Mouse (Mus musculus) lung, postnatal 14 days (tissue): Measurements from ENCODE around the gene Serbp1.
"Not testable (repeated sequence)": the region's sequence is repeated elsewhere in the genome, so short reads cannot be mapped to it uniquely, and the experiment has no call there.

ENCODE experiments used
- DNase-seq: peaks from one replicate; pipeline ENCODE4 v3.0.0; 2021

Serbp1 gene

GRCm38 (mm10) chr6:67237977-67238376 is at the start of gene Serbp1:
Gene Serbp1, plus strand, starts transcription at chr6:67238176.
- DNase-seq: no peak

GRCm38 (mm10) chr6:67193591-67193990 is 44.4 kb upstream of the Serbp1 start:
- DNase-seq: no peak

- DNase-seq: no peak
These were observed 43.4 kb upstream of the Serbp1 start for GRCm38 (mm10) chr6:67194606-67195005.

GRCm38 (mm10) chr6:67195148-67195611 is 42.8 kb upstream of the Serbp1 start:
- no peak for DNase-seq

GRCm38 (mm10) chr6:67196821-67197220 is 41.2 kb upstream of the Serbp1 start:
- DNase-seq: no peak

GRCm38 (mm10) chr6:67198085-67198484 is 39.9 kb upstream of the Serbp1 start:
- peak; percentile 51 for DNase-seq

GRCm38 (mm10) chr6:67200715-67201322 is 37.2 kb upstream of the Serbp1 start:
- DNase-seq: peak; percentile 30

GRCm38 (mm10) chr6:67205081-67206037 is 32.6 kb upstream of the Serbp1 start:
- no peak for DNase-seq

- no peak for DNase-seq
These were observed 25.6 kb upstream of the Serbp1 start for GRCm38 (mm10) chr6:67212362-67212761.

GRCm38 (mm10) chr6:67213429-67214098 is 24.4 kb upstream of the Serbp1 start:
- DNase-seq: no peak

- no peak for DNase-seq
These were observed 20.6 kb upstream of the Serbp1 start for GRCm38 (mm10) chr6:67217402-67217801.

- DNase-seq: no peak
These were observed 20.1 kb upstream of the Serbp1 start for GRCm38 (mm10) chr6:67217846-67218245.

- DNase-seq: no peak
These were observed 19.4 kb upstream of the Serbp1 start for GRCm38 (mm10) chr6:67218566-67218965.

- not testable (repeated sequence) for DNase-seq
These were observed 18.0 kb upstream of the Serbp1 start for GRCm38 (mm10) chr6:67219931-67220330.

- no peak for DNase-seq
These were observed 17.2 kb upstream of the Serbp1 start for GRCm38 (mm10) chr6:67220731-67221130.

- no peak for DNase-seq
These were observed 14.9 kb upstream of the Serbp1 start for GRCm38 (mm10) chr6:67223082-67223481.

- DNase-seq: no peak
These were observed 14.5 kb upstream of the Serbp1 start for GRCm38 (mm10) chr6:67223499-67223898.

GRCm38 (mm10) chr6:67226286-67226685 is 11.7 kb upstream of the Serbp1 start:
- DNase-seq: no peak

- peak; percentile 7 for DNase-seq
These were observed 9.4 kb upstream of the Serbp1 start for GRCm38 (mm10) chr6:67228459-67229107.

- no peak for DNase-seq
These were observed 8.5 kb upstream of the Serbp1 start for GRCm38 (mm10) chr6:67229521-67229920.

- no peak for DNase-seq
These were observed 8.0 kb upstream of the Serbp1 start for GRCm38 (mm10) chr6:67229922-67230518.

- no peak for DNase-seq
These were observed 7.0 kb upstream of the Serbp1 start for GRCm38 (mm10) chr6:67230950-67231349.
